Mouse (Mus musculus) c-Kit-positive CD71-positive TER-119-positive erythroid progenitor cells, embryonic 14.5 days (primary cell): Measurements from ENCODE around the gene Dnlz.

Experiments used
- DNase-seq: peaks from one replicate; pipeline ENCODE4 v3.0.0-alpha.2; 2013; ENCODE audit warnings: low spot score

Gene Dnlz

DNA sequence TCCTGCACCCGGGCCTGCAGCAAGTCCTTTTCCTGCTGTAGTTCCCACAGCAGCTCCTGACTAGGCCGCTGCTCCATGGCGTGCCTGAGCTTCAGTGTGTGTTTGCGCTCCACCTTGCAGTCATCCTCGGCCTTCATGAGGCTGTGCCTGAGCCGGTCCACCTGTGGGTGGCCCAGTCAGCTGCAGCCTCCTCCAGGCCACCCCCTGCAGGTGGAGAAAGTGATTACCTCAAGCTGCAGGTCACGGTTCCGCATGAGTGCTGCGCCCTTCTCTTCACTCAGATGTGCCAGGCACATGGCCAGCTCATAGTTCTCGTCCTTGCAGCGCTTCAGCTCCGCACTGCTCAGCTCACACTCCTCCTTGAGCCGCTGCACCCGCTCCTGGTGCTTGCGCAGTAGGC is 5.6 kb upstream of the Dnlz start:
- no peak for DNase-seq

DNA sequence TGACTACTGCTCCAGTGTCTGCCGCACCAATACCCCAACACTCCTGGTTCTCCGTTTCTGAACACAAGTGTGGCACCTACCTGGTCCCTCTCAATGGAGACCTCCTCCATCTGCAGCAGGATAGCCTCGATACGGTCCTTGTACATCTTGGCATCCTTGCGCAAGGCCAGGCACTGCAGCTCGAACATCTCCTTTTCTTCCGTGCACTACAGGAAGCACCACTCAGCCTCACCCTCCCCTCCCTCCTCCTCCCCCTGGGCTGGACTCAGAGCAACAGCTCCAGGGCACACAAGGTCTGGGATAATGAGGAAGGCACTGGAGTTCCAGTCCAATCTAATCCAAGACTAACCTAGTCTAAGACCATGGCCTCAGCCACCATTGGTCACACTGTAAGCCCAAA is 4.8 kb upstream of the Dnlz start:
- DNase-seq: no peak

DNA sequence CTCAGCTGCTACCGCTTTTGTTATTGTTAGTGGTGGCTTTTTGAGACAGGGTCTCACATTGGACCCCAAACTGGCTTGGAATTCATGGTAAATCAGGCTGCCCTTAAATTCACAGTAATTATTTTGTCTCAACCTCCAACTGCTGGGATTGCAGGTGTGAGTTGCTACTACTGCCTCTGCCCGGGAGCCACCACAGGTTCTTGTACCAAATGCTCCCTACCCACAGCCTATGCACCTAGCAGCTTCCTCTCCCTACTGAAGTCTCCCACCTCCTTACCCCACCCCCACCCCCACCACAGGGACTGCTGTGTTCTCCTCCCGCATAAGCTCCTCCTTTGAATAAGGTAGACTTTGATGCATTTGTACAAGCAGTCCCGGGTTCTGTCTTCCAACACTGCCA is 4.3 kb upstream of the Dnlz start:
- no peak for DNase-seq

DNA sequence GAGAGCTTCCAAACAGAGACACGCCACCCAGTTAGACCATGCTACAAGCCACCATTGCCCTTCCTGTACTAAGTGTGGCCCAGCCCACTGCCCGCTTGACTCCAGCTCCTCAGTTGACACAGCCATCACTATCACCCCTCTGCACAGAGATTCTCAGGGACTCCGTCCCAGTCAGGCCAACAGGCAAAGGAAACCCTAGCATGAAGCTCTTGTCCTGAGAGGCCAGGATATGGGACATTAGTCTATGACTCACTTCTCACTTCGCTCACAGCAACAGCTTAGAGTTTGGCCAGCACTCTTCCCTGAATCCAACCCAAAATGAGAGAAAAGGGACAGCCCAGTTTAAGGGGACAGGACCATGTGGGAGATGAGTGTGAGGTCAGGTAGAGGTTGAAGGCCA is 2.5 kb upstream of the Dnlz start:
- DNase-seq: no peak

DNA sequence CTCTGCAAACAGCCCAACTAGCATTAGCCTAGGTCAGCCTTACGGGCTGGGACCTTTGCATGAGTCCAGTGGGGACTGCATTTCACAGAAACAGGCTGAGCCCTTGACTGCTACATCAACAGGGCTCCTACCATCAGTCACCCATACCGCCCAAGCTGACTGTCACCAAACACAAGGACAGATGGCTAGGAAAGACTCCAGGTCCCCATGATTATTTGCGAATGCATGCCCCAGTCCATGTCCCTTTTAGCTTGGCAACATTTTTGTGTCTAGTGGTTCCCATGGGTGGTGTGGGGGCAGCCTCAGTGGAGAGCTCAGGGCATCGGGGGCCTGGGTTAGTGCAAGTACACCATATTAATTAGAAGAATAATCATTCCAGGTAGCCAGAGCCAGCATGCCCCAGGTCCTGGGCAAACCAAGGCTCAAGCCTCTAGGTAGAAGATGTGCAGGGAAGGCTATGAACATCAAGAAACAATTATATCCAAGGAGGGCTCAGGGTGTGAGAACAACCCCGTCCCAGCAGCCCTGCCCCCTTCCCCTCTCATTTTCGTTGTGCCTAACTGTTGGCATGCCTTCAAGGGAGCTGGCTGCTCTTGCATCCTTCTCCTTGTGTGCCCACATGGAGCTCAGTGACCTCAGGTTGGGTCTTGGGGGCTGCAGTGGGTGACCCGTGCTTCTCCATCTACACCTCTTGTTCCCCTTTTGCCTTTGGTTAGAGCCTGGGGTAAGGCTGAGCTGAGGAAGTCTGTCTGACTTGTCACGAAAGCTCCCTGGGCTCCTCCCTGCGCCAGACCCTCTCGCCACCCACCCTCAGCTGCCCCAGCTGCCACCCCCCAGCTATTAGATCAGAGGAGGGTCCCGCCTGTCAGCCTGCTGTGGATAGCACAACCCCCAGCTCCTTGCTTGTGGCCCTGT is 1.4 kb upstream of the Dnlz start:
- no peak for DNase-seq

DNA sequence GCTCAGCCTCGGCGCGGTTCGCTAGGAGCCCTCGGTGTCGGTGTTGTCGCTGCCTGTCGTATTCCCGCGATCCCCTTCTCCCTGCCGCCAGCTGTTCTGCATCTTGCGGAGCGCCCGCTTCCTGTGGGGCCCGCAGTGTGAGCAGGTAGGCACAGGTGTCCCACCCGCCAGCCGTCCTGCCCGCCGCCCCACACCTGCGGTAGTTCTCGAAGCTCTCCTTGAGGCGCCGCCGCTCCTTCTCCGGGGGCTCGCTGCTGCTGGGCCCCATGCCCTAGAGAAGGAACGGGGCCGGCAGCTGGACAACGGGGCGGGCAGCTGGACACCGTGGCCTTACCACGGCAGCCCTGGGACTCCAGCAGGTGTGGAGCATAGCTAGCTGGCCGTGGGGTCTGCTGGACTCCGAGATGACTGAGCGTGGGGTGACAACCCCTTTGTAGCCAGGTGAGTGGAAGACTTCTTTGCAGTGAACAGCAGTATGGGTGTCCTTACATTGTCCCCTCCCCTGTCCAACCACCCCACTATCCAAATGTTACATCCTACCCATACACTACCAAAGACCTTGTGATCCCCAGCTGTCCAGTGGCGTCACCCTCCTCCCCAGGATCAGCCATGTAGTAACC is 491 bp upstream of the Dnlz start:
- no peak for DNase-seq

DNA sequence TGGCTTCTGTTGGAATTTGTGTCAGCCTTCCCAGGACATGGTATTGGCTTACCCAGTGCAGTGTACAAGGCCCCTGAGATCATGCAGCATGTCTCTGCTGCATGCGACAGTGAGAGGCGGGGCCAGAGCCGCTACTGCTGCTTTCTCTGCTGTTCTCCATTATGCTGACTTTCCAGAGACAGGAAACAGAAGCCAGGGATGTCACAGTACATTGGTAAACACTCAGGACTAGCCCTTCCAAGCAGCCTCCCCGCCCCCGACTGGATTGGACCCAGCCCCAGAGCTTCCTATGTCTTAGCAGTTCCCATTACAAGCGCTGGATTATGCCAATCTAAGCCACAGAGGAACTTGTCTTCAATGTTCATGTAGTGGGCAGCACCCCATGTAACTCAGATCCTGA is 3.7 kb downstream of the Dnlz start:
- no peak for DNase-seq

DNA sequence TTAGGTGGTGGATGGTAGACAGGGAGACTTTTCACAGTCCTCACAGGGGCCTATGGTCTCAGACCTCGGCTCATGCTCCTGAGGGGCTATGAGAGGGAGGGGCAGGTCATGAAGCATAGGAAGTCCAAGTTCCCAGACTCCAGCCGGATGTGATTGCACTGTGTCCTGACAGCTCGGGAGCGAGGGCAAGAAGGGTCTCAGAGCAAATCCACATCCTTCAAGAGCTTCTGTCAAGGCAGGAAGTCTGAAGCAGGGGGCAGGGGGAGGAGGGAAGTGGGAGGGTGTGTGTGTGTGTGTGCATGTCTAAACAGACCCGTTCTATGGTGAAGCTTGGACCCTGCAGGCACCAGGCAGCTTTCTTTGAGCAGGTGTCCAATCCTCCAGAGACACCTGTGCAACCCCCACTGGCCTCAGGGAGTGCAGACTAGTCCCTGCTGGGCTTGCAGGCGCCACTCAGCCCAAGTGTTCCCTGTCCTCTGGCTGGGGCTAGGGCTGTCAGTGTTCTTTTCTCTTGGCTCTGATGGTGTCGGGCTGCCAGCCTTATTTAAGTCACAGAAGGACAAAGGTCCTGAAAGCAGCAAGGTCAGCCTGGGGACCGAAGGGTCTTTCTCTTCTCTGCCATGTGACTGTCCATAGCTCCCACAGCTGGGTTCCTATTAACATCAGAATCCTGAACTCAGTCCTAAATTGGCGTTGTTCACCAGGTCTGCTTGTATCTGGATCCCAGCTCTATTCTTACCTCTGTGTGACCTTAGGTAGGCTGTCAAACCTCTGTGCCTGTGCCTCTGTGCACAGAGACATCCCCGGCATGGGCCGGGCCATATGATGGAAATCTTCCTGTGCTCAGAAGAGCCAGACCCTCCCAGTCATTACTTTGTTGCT is 9.1 kb downstream of the Dnlz start:
- DNase-seq: no peak

DNA sequence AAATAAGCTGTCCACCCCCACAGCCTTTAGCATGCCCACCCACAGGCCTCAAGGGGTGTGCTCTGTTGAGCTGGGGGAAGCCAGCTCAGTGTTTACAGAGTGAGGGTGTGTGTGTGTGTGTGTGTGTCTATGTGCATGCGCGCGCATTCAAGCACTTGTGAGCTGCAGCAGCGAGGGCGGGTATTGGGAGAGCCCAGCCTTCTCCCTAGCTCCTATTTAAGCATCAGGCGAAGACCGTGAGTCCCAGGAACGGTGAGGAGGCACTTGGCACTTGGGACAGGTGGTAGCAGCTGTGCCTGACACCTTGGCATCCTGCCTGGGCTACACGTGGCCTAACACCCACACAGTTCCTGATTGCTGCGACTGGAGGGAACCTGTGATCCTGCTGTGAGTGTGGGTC is 9.9 kb downstream of the Dnlz start:
- DNase-seq: no peak

DNA sequence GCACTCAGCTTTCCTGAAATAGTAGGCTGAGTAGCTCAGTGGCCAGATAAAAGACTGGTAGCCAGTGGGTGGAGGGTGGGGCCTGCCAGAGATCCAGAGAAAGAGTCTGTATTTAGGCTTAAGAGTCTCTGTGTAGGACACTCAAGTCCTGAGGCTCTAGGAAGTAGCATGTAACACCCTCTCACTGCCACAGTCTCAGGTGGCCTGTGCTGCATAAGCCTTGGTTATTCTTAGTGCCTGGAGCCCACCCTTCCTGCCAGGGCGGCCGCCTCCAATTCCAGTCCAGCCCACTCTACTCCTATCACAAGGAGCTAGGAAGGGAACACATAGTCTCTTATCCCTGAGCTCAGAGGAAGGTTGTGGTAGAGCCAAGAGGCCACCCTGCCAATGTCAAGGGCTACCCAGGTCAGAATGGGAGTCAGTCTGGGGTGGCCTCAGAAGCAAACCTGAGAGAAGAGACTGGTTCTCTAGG is 10.4 kb downstream of the Dnlz start:
- DNase-seq: no peak

DNA sequence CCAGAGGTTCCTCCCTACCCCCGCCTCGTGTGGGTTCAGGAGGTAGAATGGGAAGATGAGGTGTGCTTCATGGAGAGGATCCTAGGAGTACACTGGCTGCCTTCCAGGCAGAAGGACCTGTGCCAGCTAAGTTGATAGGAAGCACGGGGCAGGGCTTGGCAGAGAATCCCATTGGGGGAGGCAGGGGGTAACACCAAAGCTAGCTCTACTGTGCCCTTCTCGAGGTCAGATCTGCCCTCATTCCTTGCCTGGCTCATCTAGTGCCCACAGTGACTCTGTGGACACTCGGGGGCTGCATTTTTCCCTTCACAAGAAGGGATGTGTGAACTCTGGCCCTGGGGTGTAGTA is 12.7 kb downstream of the Dnlz start:
- DNase-seq: no peak

DNA sequence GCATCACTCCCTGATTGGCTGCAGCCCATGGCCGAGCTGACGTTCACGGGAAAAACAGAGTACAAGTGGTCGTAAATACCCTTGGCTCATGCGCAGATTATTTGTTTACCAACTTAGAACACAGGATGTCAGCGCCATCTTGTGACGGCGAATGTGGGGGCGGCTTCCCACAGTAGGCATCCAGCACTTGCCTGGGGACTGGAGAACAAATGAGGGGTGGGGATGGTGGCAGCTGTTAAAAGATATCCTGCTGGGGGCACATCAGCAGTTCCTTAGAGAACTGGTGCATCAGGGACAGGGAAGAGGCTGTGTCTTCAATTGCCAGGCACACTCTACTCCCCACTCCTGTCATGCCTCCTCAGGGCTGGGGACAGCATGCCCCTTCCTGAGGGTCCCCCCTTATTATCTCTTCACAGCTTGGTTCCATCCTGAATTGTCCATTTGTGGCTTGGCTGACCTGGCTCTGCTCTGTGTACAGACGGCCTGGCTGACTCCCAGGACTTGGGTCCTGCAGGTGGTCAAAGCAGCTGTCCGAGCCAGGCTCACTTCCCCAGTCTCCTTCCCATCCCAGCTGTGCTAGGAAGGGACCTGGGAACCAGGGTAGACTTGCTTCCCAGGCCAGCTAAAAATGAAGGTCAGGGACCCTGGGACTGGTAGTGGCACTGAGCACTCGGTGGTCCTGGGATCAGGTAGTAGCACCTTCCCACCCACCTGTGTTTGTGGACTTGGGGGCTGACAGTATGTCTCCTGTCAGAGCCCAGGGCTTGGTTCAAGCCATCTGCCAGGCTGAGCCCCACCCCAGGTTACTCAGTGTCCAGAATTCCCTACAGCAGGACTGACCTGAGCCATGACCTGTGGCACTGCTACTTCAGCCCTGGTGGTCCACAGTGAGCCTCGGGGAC is 13.4 kb downstream of the Dnlz start:
- no peak for DNase-seq

DNA sequence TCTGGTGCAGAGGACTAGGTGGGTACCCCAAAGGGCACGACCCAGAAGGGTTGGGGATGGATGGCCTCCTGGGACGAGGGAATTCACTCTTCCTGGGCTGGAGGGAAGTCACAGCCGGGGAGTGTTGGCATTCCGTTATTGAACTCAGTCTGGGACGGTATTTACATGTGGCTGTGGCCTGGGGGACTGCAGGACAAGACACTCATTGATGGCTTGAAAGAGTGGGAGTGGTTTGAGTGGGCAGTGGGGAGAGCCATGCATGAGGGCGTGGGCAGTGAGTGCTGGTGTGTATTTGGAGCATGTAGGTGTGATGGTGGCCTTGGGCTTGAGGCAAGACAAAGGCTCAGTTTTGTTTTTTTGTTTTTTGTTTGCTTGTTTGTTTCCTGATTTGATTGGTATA is 21.2 kb downstream of the Dnlz start:
- DNase-seq: no peak

DNA sequence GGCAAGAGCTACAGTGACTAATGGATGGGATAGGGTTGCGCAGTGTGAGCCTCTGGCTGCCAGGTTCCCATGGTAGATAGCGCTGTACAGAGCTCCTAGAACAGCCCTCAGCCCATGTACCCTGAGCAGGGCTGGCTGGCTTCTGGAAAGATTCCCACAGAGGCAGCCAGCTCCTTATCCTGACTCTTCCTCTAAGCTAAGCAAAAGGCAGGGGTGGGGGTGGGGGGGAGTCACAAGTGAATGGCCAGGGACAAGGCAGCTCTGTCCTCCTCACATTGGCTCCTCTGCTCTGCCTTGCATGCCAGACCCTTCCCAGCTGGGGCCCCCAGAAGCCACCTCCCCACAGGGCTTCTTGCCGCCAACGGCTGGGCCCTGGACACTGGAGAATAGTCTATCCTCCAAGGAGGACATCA is 21.8 kb downstream of the Dnlz start:
- no peak for DNase-seq

DNA sequence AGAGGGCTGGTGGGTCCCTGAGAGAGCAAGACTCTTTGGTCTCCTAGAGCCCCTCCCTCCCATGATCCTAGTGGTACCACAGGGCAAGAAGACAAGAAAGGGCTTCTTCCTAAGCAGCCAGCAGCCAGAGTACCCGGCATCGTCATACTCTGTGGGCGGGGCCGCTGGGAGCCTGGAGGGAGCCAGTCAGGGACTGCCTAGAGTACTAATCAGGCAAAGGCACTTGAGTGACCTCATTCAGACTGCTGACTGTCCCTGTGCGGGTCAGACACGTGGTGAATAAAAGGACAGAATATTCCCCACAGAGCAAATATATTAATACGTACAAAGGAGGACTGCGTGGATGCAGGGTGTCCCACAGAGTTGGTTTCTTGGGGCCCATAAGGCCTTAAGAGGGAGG is 22.5 kb downstream of the Dnlz start:
- DNase-seq: no peak

DNA sequence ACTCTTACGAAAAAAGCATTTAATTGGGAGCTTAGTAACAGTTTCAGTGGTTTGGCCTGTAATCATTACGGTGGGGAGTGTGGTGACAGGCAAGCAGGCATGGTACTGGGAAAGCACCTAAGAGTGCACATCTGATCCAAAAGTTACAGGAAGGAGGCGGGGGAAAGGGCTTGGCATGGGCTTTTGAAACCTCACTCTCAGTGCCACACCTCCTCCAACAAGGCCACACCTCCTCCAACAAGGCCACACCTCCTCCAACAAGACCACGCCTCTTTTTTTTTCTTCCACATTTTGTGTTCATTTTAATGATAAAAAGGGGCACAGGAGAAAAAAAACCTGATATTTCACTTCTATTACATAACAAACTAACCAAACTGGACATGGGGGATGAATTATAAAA is 24.1 kb downstream of the Dnlz start:
- no peak for DNase-seq

DNA sequence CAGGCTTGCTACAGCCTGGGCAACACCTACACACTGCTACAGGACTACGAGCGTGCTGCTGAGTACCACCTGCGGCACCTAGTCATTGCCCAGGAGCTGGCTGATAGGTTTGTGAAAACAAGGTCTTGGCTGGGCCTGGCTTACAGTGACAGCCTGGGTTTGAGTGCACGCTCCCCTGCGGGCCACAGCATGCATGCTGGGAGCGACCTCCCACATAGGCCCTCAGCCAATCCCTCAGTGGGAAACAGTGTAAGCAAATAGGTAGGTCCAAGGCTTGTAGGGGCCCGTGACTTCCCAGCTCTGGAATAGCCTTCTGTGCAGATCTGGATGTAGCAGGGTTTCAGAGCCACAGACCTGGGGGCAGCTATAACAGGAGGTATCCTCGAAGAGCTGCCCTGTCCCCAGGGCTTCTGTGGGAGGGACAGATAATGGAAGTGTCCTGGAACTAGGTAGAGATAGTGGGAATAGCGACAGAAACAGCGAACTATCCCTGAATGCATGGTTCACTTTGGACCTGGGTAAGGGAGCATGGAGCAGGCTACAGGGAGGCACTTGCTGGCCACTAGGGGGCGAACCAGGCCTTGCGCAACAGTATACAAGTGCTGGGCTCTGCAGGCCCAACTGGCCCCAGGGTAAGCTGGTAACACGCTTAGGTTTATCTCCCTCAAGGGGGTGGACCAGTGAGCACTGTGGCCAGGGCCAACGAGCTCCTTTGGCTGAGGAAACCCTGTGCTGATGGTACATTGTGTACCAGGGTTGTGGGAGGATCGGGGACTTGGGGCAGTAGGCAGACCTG is 26.3 kb downstream of the Dnlz start:
- peak; percentile 70 for DNase-seq

DNA sequence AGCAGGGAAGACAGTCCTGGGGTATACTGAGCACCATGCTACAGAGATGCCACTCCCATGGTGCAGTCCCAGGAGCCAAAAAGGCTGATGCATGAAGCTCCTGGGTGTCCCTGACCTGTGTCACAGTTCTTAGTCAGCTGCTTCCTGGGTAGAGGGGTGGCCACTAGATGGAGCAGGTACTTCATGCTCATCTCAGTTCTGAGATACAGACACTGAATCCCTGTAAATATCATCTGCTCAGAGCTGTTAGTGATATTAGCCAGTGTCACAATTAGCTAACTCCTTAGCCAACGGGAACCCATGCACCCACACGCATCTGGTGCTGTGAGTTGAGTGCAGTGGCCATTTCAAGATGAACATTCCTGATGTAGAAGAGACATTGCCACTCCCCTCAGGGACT is 27.0 kb downstream of the Dnlz start:
- DNase-seq: no peak

DNA sequence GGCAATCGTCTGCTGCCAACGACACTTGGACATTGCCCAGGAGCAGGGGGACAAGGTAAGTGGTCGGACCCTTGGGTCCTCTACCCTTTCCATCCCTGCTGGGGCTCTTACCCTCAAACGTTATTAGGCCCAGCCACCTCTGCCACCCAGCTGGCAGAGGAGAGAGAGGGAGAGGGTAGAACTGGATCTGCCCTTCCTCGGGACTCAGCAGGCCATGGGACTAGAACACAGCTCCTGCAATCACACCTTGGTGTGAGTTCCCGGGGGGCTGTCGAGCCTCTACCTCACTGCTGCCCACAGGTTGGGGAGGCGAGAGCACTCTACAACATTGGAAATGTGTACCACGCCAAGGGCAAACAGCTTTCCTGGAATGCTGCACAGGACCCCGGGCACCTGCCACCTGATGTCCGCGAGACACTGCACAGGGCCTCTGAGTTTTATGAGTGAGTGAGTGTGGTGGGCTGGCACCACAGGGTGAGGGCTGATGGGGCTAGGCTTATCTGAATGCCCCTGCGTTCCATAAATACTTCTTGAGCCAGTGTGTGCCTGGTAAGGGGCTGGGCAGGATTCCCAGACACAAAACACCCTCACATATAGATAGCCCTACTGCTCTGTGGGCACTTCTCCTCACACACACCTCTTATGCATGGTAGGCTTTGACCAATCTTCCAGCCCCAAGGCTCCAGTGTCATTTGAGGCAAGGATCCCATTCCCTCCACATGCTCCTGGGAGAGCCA is 28.2 kb downstream of the Dnlz start:
- DNase-seq: no peak
